11 mouse cellular contexts compared by ENCODE assay signal in the genomic region with DNA sequence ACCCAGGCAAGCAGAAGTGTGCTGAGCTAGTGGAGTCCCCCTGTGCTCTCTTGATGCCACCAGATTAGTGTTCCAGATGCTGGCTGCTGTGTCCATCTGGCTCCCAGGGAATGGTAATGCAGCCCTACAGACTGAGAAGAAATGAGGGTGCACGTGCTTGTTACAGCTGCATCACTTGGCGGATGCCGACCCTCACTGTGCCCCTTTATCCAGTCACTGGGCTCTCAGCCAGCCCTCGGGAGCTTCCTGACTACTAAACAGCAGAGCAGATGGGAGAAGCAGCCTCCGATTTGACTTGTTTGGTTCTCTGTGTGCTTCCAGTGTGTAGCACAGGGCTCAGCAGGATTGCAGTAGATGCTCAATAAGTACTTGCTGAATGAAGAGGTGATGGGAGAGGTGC.
DNase-seq lines count a peak whose midpoint lies in the region; ATAC-seq and TF ChIP-seq lines count a peak whose summit lies in the region.
"Had no signal": no experiment of that assay in that cellular context is flagged by ENCODE, and none has a peak within 500 bp of the region (broad histone marks: within the 10 kb centered on the region; RNA-seq: fewer than 3 reads in every experiment).

No protein-coding gene starts in this region.

- TF ChIP-seq CTCF in intestine, postnatal 0 days (IDR thresholded peaks at IDR 0.05; ENCODE audit: low read depth), result no peak

- no peak overlapping the region for H3K9ac ChIP-seq in midbrain, embryonic 13.5 days (replicated peaks)
- H3K9ac ChIP-seq in intestine, postnatal 0 days (ENCODE audit: low read depth, low read length), result no peak overlapping the region
- H3K9ac ChIP-seq: liver, postnatal 0 days had no signal

- WGBS in midbrain, embryonic 13.5 days, result 37% methylated on average over 5 of the region's 5 CpGs
- 82% methylated on average over 5 of the region's 5 CpGs for WGBS in midbrain, embryonic 10.5 days
- WGBS in intestine, postnatal 0 days, result 49% methylated on average over 5 of the region's 5 CpGs

- H3K4me3 ChIP-seq in midbrain, embryonic 13.5 days (replicated peaks), result no peak overlapping the region
- H3K4me3 ChIP-seq in midbrain, embryonic 10.5 days, result no peak overlapping the region
- no peak overlapping the region for H3K4me3 ChIP-seq in intestine, postnatal 0 days (ENCODE audit: low read depth, low read length)

- no peaks in the 10 kb centered on the region; the same call in 1 of the 2 replicates for H3K27me3 ChIP-seq in midbrain, embryonic 13.5 days
- no peaks in the 10 kb centered on the region for H3K27me3 ChIP-seq in midbrain, embryonic 10.5 days (ENCODE audit: low read depth, poor library complexity, severe bottlenecking)
- H3K27me3 ChIP-seq in intestine, postnatal 0 days (replicated peaks; ENCODE audit: control insufficient read depth, insufficient read depth, low read length), result no peaks in the 10 kb centered on the region

- no peaks in the 10 kb centered on the region for H3K9me3 ChIP-seq in midbrain, embryonic 13.5 days
- no peaks in the 10 kb centered on the region for H3K9me3 ChIP-seq in midbrain, embryonic 10.5 days (replicated peaks)
- H3K9me3 ChIP-seq in intestine, postnatal 0 days (ENCODE audit: control insufficient read depth), result no peaks in the 10 kb centered on the region

- no peak overlapping the region for H3K27ac ChIP-seq in midbrain, embryonic 13.5 days
- H3K27ac ChIP-seq in midbrain, embryonic 10.5 days (replicated peaks), result no peak overlapping the region
- H3K27ac ChIP-seq in intestine, postnatal 0 days (ENCODE audit: low read depth, low read length), result no peak overlapping the region

- peak; percentile 48 for ATAC-seq in midbrain, embryonic 13.5 days
- no peak for ATAC-seq in intestine, postnatal 0 days
- ATAC-seq: liver, postnatal 0 days had no signal

- H3K4me1 ChIP-seq in midbrain, embryonic 13.5 days (replicated peaks), result peaks cover 10% of the 10 kb centered on the region; the same call in 1 of the 2 replicates
- peaks cover 2% of the 10 kb centered on the region; the same call in 1 of the 2 replicates for H3K4me1 ChIP-seq in midbrain, embryonic 10.5 days
- no peaks in the 10 kb centered on the region for H3K4me1 ChIP-seq in intestine, postnatal 0 days (replicated peaks; ENCODE audit: control insufficient read depth, insufficient read depth, low read length)

- H3K36me3 ChIP-seq in midbrain, embryonic 13.5 days, result no peaks in the 10 kb centered on the region
- no peaks in the 10 kb centered on the region for H3K36me3 ChIP-seq in midbrain, embryonic 10.5 days
- no peaks in the 10 kb centered on the region for H3K36me3 ChIP-seq in intestine, postnatal 0 days (ENCODE audit: control insufficient read depth, insufficient read depth)

- no peak overlapping the region for H3K4me2 ChIP-seq in midbrain, embryonic 13.5 days (replicated peaks)
- no peak overlapping the region for H3K4me2 ChIP-seq in intestine, postnatal 0 days (replicated peaks; ENCODE audit: low read depth)

- no peak for DNase-seq in midbrain, embryonic 10.5 days (ENCODE audit: low spot score)
- peak; percentile 40 to 43 for DNase-seq in frontal cortex, postnatal 14 days (ENCODE audit: low spot score in 2 of 2)
- DNase-seq in layer of hippocampus, postnatal 14 days (ENCODE audit: low spot score in 2 of 2), result peak; percentile 64 to 76
- peak; percentile 72 for DNase-seq in right cerebral cortex, postnatal 4 days
- no peak for DNase-seq in heart, postnatal 4 days
- DNase-seq: heart, postnatal 14 days; kidney, postnatal 36 days; liver, postnatal 0 days; thymus, postnatal 4 days had no signal

Comparison
In these comparisons a context has a peak if more than half of its experiments do, and no peak if none do; other contexts are left out.
1. DNase-seq: peak in frontal cortex, postnatal 14 days (2 of 2), layer of hippocampus, postnatal 14 days (2 of 2) and right cerebral cortex, postnatal 4 days (single experiment); none in midbrain, embryonic 10.5 days (single experiment) and heart, postnatal 4 days (single experiment).